Mouse (Mus musculus) intestine, postnatal 0 days (tissue): ENCODE measurements around the gene Hist1h3e. TPM values are rescaled to one million over a fixed set of nuclear protein-coding genes. Genes with fewer than 3 reads are reported as not detected.
A peak's percentile ranks its signal among the peaks of the same experiment; 100 is the strongest.
"Not testable (repeated sequence)": the region's sequence is repeated elsewhere in the genome, so short reads cannot be mapped to it uniquely, and the experiment has no call there.

Experiments
- ATAC-seq: fragments of 200-750 bp; cut with Nextera tagmentation; 2 replicates; pipeline ENCODE4 v1.8.0; 2017; ENCODE audit warnings: mild to moderate bottlenecking, moderate TSS enrichment, moderate library complexity
- H3K27ac ChIP-seq: fragments of 300-500 bp; sonication (generic); 2 replicates; pipeline ENCODE4 v1.5.1; 2014; ENCODE audit warnings: mild to moderate bottlenecking, low read depth, low read length, moderate library complexity
- H3K27me3 ChIP-seq: fragments of 300-500 bp; sonication (generic); replicated peaks from 2 replicates; pipeline ENCODE4 v1.6.1; 2014; ENCODE audit warnings: low read length, mixed read lengths; ENCODE audit not compliant: control insufficient read depth, insufficient read depth
- H3K36me3 ChIP-seq: fragments of 300-500 bp; sonication (generic); 2 replicates; pipeline ENCODE4 v1.6.1; 2014; ENCODE audit warnings: mild to moderate bottlenecking, moderate library complexity; ENCODE audit not compliant: control insufficient read depth, insufficient read depth
- H3K4me1 ChIP-seq: fragments of 300-500 bp; sonication (generic); replicated peaks from 2 replicates; pipeline ENCODE4 v1.6.1; 2014; ENCODE audit warnings: antibody characterized with exemption, low read length, mixed read lengths; ENCODE audit not compliant: control insufficient read depth, insufficient read depth
- H3K4me2 ChIP-seq: fragments of 300-500 bp; sonication (generic); replicated peaks from 2 replicates; pipeline ENCODE4 v1.6.1; 2014; ENCODE audit warnings: low read depth, mild to moderate bottlenecking, moderate library complexity
- H3K4me3 ChIP-seq: fragments of 300-500 bp; sonication (generic); 2 replicates; pipeline ENCODE4 v1.5.1; 2014; ENCODE audit warnings: low read depth, low read length
- H3K9ac ChIP-seq: fragments of 300-500 bp; sonication (generic); 2 replicates; pipeline ENCODE4 v1.6.1; 2014; ENCODE audit warnings: mild to moderate bottlenecking, low read depth, low read length
- H3K9me3 ChIP-seq: fragments of 300-500 bp; sonication (generic); 2 replicates; pipeline ENCODE4 v1.6.1; 2016; ENCODE audit warnings: mixed run types; ENCODE audit not compliant: control insufficient read depth
- CTCF ChIP-seq: sonication (generic); IDR thresholded peaks from 2 replicates; pipeline ENCODE4 v1.5.1; 2016; ENCODE audit warnings: low read depth, mild to moderate bottlenecking, control low read depth, antibody characterized with exemption, moderate library complexity
- WGBS: fragments of 180-500 bp; shearing (Covaris S2); extraction: QIAGEN DNeasy Blood & Tissue Kit; methylation state at CpG from one replicate; pipeline ENCODE4 v1.1.7; 2014; 5-methylcytosine and 5-hydroxymethylcytosine counted together
- polyA plus RNA-seq: library from polyadenylated mRNA; unstranded; fragments of >200 nt; fragmentation: Nextera tagmentation; extraction: Ambion mirVana; gene quantifications from 2 replicates; pipeline ENCODE4 v1.2.1, GENCODE M21; 2015

Gene Hist1h3e
- polyA plus RNA-seq, 1 experiment from 2014 or later: 2.2 TPM

DNA sequence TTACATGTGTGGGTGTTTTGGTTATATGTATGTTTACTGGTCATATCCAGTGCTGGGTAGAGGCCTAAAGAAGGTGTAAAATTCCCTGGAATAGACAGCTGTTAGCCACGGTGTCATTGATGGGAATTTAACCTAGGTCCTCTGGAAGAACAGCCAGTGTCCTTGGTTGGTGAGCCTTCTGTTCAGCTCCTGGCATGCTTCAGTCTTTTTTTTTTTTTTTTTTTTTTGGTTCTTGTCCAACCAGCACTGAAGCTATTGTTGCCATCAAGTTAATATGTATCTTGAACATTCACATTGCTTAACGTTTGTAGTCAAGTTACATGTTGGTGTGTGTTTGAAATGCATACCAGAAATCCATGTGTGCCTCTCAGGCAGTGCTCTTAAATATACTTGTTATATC is 2.3 kb upstream of the Hist1h3e start:
- Histone ChIP-seq H3K27me3 (no peaks in the 10 kb centered on the region), H3K4me3 (no peak overlapping the region), H3K4me1 (no peaks in the 10 kb centered on the region), H3K9ac (no peak overlapping the region), H3K9me3 (no peaks in the 10 kb centered on the region), H3K36me3 (no peaks in the 10 kb centered on the region), H3K4me2 (no peak overlapping the region), H3K27ac (no peak overlapping the region)
- WGBS: 79% methylated on average over 2 of the region's 2 CpGs
- ATAC-seq: no peak
- no peak for TF ChIP-seq CTCF

DNA sequence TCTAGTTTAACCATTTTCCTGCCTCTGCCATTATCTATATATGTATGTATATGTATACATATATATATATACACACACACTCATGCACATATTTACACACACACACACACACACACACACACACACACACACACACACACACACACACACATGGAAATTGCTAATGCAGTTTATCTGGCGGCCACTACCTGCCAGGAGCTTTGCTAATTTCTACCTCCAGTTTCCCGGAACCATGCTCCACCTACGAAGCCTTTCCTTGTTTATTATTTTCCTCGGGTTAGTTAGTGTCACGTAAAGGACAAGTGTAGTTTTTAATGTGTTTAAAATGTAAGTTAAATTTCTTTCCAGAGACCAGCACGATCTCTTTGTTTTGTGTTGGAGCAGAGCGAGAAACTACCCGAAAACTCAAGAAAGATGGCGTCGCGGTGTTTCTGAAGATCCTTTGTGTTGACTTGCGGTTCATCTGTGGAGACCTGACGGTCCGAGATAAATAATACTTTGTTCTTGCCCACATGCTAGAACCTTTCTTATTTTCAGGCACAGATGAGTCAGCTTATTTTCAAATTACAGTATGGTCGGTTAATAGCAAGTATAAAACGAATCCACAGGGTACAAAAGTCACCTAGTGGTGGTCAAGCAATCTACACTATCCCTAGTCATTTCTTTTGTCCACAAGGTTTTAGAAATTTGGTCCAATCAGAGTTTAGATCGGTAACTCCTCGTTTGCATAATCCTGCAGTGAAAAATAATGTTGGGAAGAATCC is 712 bp upstream of the Hist1h3e start:
- Histone ChIP-seq H3K4me2 (peak overlapping the region; percentile 61), H3K4me3 (peak overlapping the region; percentile 31), H3K36me3 (no peaks in the 10 kb centered on the region), H3K27ac (peak overlapping the region; percentile 85), H3K27me3 (no peaks in the 10 kb centered on the region), H3K4me1 (no peaks in the 10 kb centered on the region), H3K9me3 (no peaks in the 10 kb centered on the region), H3K9ac (peak overlapping the region; percentile 24; the same call in 1 of the 2 replicates)
- peak; percentile 74 for TF ChIP-seq CTCF
- ATAC-seq: peak; percentile 34
- WGBS: 1% methylated on average over 18 of the region's 18 CpGs

DNA sequence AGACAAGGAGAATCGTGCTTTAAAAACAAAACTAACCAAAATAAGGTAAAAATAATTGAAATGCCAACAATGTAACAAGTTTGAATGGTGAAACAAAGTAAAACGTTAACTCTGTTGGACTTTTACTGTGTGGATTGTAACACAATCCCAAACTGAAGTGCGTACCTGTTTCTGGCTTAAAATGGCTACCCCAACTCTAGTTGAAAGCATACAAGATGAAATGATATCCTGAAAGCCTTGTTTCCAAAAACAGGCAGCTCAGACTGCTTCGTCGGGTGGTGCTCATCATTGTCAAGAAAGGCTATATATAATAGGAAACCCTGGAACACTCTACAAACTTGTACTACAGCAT is 662 bp downstream of the Hist1h3e start:
- H3K4me1 ChIP-seq, H3K9ac ChIP-seq, H3K27ac ChIP-seq, H3K27me3 ChIP-seq, H3K9me3 ChIP-seq, ATAC-seq, H3K36me3 ChIP-seq: not testable (repeated sequence)
- H3K4me3 ChIP-seq: peak overlapping the region; percentile 31; the same call in 1 of the 2 replicates
- H3K4me2 ChIP-seq: peak overlapping the region; percentile 61
- whole genome bisulfite sequencing: 0% methylated on average over 2 of the region's 5 CpGs

DNA sequence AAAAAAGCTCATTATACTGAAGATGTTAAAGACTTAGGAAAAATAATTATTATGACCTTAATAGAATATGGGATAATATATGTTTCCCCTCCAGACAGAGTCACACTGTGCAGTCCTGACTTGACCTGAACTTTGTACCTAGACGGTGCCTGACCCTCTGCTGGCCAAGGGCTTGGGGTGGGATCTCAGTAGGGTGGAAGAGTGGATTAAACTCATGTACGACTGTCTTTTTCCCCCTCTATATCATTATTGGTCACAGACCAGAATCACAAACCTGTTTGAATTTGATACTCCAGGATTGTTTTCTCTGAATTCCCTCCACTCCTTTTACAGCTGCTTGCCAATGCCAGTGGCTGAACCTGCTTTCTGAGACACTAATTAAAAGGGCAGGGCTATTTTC is 1.5 kb downstream of the Hist1h3e start:
- H3K9ac ChIP-seq, H3K27me3 ChIP-seq, H3K4me3 ChIP-seq, H3K4me1 ChIP-seq, H3K27ac ChIP-seq, H3K4me2 ChIP-seq, H3K9me3 ChIP-seq, H3K36me3 ChIP-seq, ATAC-seq: not testable (repeated sequence)
- WGBS: 10% methylated on average over 2 of the region's 2 CpGs

DNA sequence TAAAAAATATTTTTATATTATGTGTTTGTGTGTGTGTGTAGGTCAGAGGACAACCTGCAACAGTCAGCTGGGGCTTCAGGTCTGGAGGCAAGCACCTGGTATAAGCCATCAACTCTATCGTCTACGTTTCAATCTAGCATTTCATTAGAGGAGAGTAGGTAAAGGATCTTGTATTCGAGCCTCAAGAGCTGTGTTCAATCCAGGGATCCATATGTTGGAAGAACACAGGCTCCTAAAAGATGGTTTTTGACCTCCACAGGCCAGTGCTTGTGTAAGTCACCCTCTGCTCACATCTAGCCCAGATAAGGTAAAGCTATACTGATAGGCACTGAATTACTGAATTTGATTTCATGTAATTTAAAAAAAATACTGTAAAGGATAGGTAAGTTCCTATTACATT is 5.3 kb downstream of the Hist1h3e start:
- Histone ChIP-seq H3K9ac (no peak overlapping the region), H3K27ac (no peak overlapping the region)
- TF ChIP-seq CTCF: no peak

DNA sequence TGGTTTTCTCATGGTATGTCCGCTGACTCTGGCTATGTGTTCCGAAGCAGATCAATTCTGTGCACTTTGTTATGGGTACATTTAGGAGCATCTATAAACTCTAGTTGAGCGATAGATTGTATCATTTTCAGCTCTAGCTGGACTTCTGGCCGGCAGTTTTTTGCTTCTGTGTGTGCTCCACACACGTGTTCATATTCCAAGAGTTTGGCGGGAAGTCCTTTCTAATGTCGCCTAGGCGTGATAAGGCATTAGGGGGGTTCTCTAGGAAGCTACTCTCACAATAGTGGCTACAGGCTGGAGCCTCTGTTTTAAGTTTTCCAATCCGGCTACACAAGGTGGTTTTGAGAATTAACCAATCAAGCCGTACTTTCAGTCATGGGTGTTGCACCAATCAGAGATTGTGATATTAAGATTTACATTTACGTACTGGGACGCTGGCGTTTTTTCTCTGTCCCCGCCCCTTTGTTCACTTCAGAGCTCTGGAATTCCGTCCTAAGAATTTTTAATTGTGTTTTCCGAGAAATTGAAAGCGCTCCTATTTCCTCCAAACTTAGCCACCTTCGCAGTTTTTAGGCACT is 6.2 kb downstream of the Hist1h3e start:
- WGBS: under 1% methylated on average over 18 of the region's 18 CpGs
- H3K9me3 ChIP-seq: no peaks in the 10 kb centered on the region
- H3K4me2 ChIP-seq: peak overlapping the region; percentile 78
- peak overlapping the region; percentile 85 for H3K27ac ChIP-seq
- peak overlapping the region; percentile 46 for H3K4me3 ChIP-seq
- ATAC-seq: peak; percentile 61
- H3K4me1 ChIP-seq: no peaks in the 10 kb centered on the region
- H3K9ac ChIP-seq: peak overlapping the region; percentile 70
- H3K36me3 ChIP-seq: no peaks in the 10 kb centered on the region
- no peaks in the 10 kb centered on the region for H3K27me3 ChIP-seq
- TF ChIP-seq CTCF: no peak

More for the DNA sequence above, 5.3 kb downstream of the Hist1h3e start:
- 67% methylated on average over 3 of the region's 3 CpGs for WGBS
- Histone ChIP-seq H3K4me3 (no peak overlapping the region), H3K4me2 (peak overlapping the region; percentile 78; the same call in 1 of the 2 replicates), H3K27me3 (no peaks in the 10 kb centered on the region), H3K4me1 (no peaks in the 10 kb centered on the region), H3K9me3 (no peaks in the 10 kb centered on the region), H3K36me3 (no peaks in the 10 kb centered on the region)
- ATAC-seq: no peak
